Mouse (Mus musculus) B cell, adult 2 months (primary cell): ENCODE results near the gene Fosb.
A peak's percentile ranks its signal among the peaks of the same experiment; 100 is the strongest.

Source experiments
- DNase-seq, 2 experiments: peaks; one replicate each; pipeline ENCODE4 v3.0.0; 2022

The Fosb gene

GRCm38 (mm10) chr7:19279581-19280114 lies 30.2 kb downstream of the Fosb start, which contains the start of gene Ppm1n:
Ppm1n (minus strand) TSS chr7:19280064.
- peak in 1 of 2 experiments; percentile 26 for DNase-seq

GRCm38 (mm10) chr7:19279052-19279451 lies 30.8 kb downstream of the Fosb start:
- DNase-seq: no peak

GRCm38 (mm10) chr7:19276253-19276652 lies 33.6 kb downstream of the Fosb start:
- DNase-seq: peak in 1 of 2 experiments; percentile 27

GRCm38 (mm10) chr7:19272173-19272764 lies 37.6 kb downstream of the Fosb start:
- DNase-seq: peak; percentile 92

- DNase-seq: peak; percentile 85 to 86
These were observed 38.3 kb downstream of the Fosb start, which contains the start of gene Vasp for GRCm38 (mm10) chr7:19271238-19272172. Vasp (minus strand) TSS chr7:19271817.

DNA sequence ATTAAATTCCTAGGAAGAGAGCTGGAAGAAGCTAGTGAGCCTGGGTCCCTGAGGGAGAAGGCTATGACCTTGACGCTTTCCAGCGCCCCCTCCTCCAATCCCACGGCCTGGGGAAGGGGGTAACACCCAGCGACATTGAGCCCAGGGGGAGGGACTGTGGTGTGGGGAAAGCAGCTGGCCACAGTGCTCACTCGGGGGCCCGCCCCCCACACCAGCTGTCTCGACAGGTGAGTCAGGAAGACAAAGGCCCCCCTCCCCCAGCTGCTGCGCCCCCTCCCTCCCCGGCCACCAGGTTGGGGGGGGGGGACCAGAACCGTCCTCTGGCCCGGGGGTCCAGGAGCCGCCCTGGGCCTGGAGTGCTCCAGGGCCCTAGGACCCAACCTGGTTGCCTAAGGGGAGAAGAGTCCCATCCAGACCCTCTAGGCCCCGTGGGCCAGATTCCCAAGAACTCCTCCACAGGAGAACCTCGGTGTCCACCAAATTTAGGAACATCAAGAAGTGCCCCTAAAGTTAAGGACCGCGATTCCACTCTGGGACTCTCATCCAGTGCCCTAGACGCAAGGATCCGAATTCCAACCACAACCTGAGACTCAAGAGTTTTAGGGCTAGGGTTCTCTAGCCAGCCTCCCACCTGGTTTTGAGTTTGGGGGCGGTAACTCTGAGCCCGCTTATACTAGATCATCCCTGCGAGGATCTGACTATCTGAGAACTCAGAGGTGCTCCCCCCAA lies 39.2 kb downstream of the Fosb start:
- DNase-seq: peak; percentile 39 to 43

GRCm38 (mm10) chr7:19269721-19270441 lies 40.0 kb downstream of the Fosb start:
- DNase-seq: peak; percentile 25

DNA sequence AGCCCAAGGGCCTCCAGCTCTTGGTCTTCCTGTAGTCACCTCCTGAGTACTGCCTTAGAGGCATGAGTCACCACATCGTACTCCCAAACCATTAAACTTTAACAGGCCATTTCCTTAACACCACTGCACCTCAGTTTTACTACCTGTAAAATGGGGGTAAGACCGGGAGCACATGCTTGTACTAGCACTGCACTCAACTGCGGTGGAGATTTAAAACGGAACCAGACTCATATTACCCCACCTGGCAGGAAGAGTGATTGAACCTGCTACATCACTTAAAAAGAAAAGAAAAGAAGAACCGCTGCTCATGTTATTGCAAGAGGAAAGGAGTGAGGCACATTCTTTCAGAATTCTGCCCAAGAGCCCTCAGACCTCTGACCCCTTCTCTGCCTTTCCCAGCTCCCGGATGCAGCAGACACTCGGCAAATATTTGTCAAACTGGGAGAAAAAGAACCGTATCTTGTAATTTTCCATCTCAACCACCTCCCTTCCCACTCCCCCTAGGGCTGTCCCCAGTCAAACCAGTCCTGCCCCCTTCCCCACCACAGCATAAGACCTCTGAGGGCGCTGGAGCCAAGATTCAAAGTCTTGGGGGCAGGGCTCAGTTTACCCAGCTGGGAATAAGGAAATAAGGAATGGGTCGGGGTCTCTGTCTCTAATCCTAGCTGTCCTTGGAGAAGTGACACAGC lies 40.7 kb downstream of the Fosb start:
- peak; percentile 34 to 38 for DNase-seq

DNA sequence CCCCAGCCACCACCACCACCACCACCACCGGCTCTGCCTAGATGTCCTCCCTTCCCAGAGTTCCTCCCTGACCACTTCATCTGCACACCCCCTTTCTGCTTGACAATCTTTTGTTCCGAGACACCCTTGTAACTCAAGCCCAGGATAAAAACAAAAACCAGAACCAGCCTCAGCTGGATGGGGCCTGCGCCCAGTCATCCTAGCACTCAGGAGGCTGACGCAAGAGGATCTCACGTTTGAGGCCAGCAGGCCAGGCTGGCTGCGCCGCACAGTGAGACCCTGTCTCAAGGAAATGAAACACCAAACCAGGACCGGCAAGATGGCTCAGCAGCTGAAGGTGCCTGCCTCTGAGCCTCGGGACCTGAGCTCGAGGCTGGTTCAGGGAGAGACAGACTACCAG lies 42.8 kb downstream of the Fosb start:
- no peak for DNase-seq

DNA sequence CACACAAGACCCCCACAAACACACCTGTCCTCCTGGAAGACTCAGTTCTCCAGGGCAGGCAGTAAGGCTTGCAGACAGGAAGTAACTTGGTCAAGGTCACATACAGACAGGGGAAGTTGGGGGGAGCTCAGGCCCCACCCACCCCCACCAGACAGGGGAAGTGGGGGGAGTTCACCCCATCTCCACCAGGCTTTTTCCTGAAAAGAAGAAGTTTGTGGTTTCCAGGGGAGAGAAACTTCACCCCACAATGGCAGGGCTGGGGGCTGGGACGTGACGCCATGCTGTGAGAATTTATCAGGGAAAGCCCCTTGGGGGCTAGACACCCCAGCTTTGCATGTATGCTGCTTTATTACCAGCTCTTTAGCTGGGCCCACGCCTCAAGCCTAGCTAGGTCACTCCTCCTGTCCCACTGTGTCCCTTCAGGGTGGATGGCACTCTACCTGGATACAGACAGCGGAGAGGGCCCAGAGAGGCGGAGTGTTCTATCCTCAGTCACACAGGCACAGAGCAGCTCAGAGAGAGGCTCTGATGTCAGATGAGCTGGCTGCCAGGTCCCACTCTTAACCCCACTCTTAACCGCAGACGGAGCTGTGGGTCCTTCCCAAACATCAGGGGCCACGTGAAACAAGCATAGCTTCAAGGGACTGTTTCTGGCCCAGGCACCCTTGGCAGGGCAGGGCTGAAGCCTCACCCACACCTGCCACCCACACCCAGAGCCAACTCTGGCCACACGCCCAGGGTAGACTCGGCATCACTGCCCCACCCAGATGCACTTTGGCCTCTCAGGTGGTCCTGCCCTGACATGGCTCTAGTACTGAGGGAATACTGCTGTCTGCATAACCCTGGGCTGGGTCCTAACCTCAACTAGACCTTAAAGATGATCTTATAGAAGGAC lies 43.7 kb downstream of the Fosb start:
- DNase-seq: peak; percentile 83 to 85

DNA sequence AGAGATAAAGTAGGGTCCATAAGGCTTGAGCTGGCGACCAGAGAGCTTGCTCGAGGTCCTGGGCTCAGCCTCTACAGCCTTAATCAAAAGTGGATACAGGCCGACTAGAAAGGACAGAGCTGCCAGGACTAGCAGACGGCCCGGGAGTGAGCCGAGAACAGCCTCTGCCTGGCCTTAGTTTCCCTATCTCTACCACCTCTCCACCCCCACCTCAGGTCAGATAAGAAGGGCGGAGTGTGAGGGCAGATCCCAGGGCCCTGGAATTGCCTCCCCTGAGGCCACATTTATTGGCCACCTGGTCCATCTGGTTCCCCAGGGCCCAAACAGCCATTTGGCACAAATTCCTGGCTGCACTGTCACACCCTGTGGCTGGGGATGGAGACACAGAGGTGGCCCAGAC lies 44.7 kb downstream of the Fosb start:
- no peak for DNase-seq

GRCm38 (mm10) chr7:19258336-19258735 lies 51.5 kb downstream of the Fosb start:
- DNase-seq: no peak

- no peak for DNase-seq
These were observed 52.3 kb downstream of the Fosb start for GRCm38 (mm10) chr7:19257390-19258022.

GRCm38 (mm10) chr7:19256567-19256966 lies 53.3 kb downstream of the Fosb start:
- DNase-seq: no peak

DNA sequence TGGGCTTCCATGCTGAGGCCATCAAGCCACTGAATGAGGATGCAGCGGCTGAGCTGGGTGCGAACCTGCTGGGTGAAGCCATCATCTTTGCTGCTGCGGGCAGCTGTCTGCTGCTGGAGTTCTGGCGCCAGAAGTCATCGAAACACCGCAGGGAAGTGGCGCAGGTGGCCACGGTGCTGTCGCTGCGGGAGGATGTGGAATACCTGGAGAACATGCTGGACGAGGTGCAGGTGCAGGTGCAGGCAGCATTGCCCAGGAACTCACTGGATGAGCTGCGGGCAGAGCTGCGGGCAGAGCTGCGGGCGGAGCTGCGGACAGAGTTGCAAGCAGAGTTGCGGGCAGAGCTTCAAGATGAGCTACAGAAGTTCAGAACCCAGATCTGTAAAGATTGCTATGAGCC lies 54.5 kb downstream of the Fosb start:
- DNase-seq: no peak

- no peak for DNase-seq
These were observed 56.4 kb downstream of the Fosb start for GRCm38 (mm10) chr7:19253437-19253836.
